Mouse (Mus musculus) kidney, adult 2 months (tissue): ENCODE data around the gene Prdx3.

ENCODE experiments used
- CTCF ChIP-seq: fragments of 200-500 bp; conservative IDR thresholded peaks from 2 replicates; pipeline ENCODE4 v1.5.1; 2011; ENCODE audit warnings: low read depth, mild to moderate bottlenecking, control low read depth, low read length, moderate library complexity, mixed read lengths; ENCODE audit not compliant: insufficient read depth, insufficient read length
- POLR2A ChIP-seq: fragments of 200-500 bp; IDR thresholded peaks from one replicate; pipeline ENCODE4 v1.6.1; 2011; ENCODE audit warnings: low read depth, low read length, control low read depth

DNA sequence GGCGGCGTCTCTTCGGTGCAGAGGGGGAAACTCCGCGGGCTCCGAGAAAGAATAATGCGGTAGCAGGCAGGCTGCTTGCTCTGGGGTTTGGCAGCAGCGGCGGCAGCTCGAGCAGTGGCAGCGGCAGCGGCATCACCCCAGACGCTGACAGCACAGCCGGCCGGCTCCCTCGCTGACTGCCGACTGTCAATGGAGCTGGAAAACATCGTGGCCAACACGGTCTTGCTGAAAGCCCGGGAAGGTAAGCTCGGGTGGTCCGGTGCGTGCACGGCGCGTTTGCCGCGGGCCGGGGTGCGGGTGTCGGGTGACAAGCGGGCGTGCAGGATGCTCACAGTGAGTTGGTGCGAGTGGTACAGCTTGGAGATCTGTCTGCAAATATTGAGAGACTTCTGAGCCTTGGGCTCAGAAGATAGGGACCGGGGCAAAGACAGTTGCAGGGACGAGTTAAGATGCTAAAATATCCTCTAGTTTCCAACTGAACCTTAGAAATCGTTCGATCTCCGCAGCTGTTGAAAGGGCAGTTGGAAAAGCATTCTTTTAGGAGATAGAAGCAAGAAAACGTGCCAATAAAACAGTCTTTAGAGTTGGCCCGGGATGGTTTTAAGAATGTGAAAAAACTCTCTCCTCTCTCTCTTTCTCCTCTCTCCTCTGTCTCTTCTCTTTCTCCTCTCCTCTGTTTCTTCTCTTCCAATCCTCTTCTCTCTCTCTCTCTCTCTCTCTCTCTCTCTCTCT is 16.2 kb upstream of the Prdx3 start:
- TF ChIP-seq POLR2A (no peak), CTCF (no peak)
